Mouse (Mus musculus) liver, adult 2 months (tissue): ENCODE measurements around the gene Lrsam1.
A peak's percentile ranks its signal among the peaks of the same experiment; 100 is the strongest.

ENCODE experiments used
- CTCF ChIP-seq: fragments of 200-500 bp; IDR thresholded peaks from 2 replicates; pipeline ENCODE4 v1.5.1; 2011; ENCODE audit warnings: low read depth, low read length, control low read depth
- POLR2A ChIP-seq: fragments of 200-500 bp; IDR thresholded peaks from 2 replicates; pipeline ENCODE4 v1.6.1; 2011; ENCODE audit warnings: low read length, control low read depth; ENCODE audit not compliant: insufficient read depth; ENCODE audit errors: extremely low read depth

DNA sequence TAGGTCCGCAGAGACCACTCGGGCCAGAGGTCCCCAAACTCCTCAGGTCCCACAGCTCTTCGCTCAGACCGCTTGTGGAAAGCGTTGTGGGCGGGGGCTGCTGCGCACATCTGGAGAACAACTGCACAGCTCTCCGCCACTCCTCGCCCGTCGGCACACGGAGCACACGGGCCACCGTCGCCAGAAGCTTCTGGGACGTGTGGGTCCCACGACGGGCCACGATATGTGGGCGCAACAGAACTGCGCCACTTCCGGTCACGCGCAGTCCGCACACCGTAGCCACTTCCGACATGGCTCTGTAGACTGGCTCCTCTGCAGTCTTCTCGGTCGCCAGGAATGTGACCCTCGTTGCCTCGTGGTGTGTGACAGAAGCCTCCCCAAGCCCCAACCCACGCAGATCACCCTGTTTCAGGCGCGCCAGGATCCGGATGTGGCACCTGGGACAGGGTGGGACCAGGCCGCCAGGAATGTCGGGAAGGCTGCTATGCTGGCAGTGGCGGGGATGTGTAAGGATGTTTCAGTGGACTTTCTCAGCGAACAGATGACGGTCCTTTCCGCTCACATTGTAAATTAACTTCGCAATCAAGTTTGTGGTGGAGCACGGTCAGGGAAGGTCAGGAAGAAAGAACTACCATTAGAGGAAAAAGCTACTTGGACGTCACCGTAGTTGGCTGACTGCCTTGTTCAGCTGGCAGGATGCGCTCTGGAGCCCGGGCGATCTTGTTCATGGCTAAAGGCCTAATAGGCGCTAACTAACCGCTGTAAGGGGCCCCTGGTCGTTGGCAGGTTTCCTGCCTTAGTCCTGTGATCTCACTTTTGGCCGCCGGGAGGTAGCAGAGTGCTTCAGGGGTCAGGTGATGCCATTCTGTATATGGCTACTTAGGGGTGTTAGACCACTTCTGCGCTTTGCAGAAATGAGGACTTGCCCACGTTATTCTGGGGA, 5.5 kb upstream of the Lrsam1 start:
- TF ChIP-seq CTCF, result peak; percentile 51; the same call in 1 of the 2 replicates
- peak; percentile 81 for TF ChIP-seq POLR2A
